Mouse (Mus musculus) T-helper 17 cell (primary cell): ENCODE results near the gene Grk2.

Experiments
- in situ Hi-C, 2 experiments: fragments of 300-600 bp; cut with MboI, MseI; formaldehyde crosslinking; loops; 1 replicate in 1 of 2; 2 replicates in 1 of 2; pipeline ENCODE4 v1.15.1; 2025; ENCODE audit warnings: high pct_unique_total_duplicates in 2 of 2

Grk2 gene

GRCm38 (mm10) chr19:4304251-4304821 lies 1.7 kb downstream of the Grk2 start:
- in situ Hi-C loops: no loop called here

- in situ Hi-C loops: no loop called here
These were observed 2.4 kb downstream of the Grk2 start for GRCm38 (mm10) chr19:4303640-4303995.

DNA sequence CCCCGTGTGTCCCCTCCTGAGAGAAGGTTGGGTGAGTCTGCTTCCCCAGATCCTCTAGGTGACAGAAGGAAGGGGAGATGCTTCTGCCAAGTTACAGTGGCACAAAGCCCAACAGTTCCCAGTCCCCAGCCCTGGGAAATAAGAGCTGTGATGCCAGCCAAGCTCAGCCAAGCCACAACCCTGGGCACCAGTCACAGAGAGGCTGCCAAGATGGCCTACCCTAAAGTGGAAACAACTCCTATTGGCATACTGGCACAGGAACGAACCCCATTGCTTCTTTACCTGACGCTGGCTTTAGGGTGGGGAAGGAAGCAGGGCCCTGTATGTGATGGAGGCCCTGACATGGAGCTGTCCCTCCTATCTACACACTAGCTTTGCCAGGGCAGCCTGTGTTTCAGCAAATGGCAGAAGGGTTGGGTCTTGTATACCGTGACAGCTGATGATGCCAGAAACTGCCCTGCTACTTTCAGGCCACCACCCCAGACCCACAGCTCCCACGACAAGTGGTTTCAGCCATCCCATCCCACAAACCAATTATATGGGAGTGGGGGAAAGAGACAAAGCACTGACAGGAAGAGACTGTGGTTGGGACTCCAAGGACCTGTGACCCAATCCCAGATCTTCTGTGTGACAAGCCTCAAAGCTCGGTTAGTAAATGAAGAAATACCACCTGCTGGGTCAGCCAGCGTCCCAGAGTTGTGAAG lies 2.9 kb downstream of the Grk2 start:
- in situ Hi-C loops: no loop called here

DNA sequence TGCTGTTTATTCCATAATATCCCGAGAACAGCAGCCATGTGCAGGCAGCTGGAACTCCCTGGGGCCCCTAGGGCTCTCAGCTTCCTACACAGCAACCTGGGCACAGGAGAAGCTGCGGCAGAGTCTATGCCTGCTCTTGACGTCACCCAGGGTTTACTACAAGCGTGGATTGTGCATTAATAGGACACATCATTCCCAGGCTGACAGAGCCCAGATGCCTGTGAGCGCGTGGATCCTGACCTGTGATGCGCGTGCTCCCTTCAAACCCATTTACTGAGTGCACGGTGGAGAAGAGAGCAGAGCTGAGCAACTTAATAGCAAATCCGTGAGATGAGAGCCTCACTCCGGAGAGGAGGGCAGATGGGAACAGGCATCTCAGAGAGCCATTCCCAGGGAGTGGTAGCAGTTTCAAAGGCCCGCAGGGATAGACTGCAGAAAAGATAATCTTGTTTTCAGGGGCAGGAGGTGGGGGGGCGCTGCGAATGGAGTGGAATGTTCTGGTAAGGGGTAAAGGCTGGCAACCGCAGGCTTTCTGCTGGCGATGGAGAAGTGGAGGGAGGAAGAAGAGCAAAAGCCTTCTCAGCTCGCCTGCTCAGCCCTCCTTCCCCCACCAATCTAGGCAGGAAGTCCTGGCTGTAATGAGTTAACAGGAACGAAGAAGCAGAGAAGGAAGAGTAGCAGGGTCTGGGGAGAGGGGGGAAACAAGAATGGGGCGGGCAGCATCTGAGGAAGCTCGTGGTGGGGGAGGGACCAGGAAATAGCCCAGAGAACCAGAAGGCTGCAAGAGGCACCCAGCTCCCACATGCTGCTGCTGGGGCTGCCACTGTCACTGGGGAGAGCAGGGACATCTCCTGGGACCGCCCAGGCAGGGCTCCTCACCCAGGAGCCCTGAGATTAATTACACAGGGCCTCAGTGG lies 4.0 kb downstream of the Grk2 start:
- in situ Hi-C loops: no loop called here

DNA sequence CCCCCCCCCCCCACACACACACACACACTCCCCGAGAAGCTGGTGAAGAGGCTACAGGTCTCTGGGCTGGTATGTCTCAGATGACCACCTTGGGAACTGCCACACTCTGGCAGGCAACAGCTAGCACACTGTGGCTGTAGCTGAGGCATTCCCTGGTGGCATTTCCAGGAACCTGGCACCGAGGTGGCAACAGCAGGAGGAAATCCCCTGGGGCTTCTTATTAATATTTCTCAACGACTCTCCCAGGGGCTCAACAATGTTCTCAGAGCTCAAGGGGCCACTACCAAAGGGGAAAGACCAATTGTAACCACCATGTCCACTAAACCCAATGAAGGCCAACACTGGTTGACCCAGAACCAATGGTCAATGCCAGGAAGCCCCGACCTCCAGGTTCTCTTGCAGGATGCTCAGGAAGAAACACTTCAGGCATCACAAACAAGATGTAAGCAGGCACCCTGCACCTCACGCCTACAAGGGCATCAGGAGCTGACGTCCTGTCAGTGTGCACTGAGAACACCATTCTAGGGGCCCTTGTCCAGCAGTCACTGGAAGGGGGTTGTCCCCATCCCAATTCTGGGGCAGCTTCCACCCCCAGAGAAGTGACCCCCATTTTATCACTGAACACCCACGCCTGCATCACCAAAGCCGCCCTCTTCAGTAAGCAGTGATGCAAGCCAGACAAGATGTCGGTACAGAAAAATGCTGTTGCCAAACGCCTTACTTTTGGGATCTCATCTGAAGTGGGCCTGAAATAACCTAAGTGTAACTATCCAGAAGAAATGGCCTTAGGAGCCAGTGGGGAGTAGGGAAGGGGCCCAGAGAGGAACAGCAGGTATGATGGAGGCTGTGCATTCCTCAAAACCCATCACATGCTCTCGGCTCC lies 4.9 kb downstream of the Grk2 start:
- in situ Hi-C loops: no loop called here

- in situ Hi-C loops: no loop called here
These were observed 5.7 kb downstream of the Grk2 start for GRCm38 (mm10) chr19:4300271-4300704.

DNA sequence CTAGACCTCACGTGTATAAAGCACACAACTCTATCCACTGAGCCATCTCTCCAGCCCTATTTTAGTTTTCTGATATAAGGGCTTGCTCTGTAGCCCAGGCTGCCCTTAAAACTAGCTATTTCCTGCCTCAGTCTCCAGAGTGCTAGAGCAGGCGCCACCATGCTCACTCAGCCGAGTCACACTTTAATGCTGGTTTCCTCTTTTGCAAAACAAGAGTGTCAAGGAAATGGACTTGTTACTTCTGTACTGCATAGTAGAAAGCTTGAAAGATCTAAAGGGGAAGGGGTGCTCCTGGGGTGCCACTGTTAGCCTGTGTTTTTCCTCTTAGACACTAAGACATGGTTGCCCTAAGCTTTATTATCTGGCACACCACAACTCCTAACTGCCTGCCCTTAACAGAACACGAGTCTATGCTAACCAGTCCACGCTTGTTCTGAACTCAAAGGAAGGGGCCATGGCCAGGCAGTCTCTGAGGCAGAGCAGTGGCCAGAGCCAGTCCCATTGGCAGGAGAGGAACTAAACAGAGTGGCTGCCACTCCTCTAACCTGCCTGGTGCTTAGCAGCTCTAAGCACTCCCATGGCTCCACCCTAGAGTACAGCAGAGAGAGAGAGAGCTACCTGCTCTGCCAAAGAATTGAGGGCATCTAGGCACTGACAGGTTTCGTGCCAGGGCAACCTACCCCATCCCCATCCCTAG lies 6.3 kb downstream of the Grk2 start:
- in situ Hi-C loops: no loop called here

GRCm38 (mm10) chr19:4299126-4299525 lies 6.9 kb downstream of the Grk2 start:
- in situ Hi-C loops: no loop called here

DNA sequence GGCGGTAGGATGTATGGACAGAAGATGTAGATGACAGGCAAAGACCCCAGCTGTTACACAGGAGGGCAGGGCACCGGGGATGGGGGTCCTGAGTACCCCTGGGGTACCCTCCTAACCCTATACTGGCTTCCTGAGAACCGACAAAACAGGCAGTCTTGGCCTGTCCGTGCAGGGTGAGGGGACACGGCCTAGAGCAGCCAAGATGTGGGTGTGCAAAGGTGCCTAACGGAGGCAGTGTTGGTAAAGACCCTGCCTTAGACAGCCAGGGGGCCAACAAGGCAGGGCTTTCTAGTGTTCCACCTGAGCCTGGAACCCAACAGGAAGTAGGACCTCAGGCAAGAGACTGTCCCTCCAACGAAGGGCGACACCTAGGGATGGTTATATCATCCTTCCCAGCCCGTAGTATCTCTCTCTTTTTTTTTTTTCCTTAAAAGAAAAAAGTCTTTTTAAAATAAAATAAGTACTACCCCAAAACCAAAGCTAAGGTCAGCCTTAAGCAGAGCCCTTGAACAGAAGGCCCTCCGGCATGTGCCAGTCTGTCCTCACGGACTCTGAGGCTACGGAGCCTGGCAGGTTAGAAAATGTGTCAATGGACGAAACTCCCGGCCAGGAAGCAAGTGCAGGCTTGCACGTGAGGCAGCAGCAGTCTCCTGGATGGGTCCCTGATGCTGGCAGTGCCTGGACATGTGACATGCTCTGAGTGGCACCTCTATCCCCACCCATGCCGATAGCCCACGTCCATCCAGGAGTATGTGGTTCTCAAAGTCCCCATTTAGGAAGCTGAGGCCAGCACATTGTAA lies 7.5 kb downstream of the Grk2 start:
- in situ Hi-C loops: no loop called here

DNA sequence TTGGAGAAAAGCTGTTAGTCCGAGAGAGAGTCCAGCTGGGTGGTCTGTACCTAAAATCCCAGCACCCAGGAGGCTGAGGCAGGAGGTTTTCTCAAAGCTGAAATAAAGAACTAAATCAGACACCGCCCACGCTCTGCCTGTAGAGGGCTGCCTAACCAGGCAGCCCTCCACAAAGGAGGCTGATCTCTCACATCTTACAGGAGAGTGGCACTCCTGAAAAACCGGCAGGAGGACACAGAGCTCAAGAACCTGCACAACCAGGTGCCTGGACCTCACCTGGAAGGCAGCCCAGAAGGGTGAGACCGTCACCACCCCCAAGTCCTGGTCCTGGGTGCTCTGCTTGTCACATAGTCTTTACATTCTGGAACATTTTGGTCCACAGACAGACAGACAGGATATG lies 8.2 kb downstream of the Grk2 start:
- in situ Hi-C loops: no loop called here

- in situ Hi-C loops: no loop called here
These were observed 9.4 kb downstream of the Grk2 start for GRCm38 (mm10) chr19:4296611-4297010.

DNA sequence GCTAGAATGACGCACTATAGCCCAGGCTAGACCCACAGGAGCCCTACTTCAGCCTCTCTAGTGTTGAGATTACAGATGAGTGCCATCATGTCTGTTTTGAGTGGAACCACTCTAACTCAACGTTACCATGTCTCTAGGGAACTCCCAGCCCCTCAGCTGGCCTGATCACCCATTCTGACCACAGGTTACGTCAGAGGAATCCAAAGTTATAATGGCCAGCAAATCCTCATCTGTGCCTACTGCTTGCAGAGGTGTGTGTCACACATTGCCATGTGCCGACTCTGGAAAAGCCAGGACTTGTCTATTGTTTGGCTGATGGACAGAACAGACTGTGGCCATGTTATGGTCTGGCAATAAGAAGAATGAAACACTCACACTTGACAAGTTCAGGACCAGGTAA lies 10.6 kb downstream of the Grk2 start:
- in situ Hi-C loops: no loop called here

GRCm38 (mm10) chr19:4294381-4295097 lies 11.5 kb downstream of the Grk2 start:
- in situ Hi-C loops: no loop called here

- in situ Hi-C loops: no loop called here
These were observed 14.9 kb downstream of the Grk2 start for GRCm38 (mm10) chr19:4291161-4291560.

- in situ Hi-C loops: no loop called here
These were observed 15.3 kb downstream of the Grk2 start for GRCm38 (mm10) chr19:4290749-4291148.

DNA sequence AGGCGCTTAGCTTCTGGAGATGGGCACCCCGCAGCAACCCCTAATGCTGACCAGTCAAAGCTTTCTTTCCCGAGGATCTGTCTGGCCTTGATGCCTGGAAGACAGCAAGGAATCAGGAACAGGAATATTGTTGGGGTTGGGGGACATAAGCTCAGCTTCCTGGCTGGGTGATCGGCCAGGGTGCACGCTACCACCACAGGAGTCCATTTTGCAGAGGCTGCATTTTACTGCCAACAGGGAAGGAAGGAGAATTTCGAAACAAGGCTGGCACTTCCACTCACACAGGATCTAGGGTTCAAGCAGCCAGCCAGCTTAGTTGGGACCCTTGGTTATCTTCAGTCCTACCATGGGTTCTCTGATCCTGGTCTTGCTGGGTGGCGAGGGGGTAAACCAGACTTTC lies 22.4 kb downstream of the Grk2 start:
- in situ Hi-C loops: no loop called here

DNA sequence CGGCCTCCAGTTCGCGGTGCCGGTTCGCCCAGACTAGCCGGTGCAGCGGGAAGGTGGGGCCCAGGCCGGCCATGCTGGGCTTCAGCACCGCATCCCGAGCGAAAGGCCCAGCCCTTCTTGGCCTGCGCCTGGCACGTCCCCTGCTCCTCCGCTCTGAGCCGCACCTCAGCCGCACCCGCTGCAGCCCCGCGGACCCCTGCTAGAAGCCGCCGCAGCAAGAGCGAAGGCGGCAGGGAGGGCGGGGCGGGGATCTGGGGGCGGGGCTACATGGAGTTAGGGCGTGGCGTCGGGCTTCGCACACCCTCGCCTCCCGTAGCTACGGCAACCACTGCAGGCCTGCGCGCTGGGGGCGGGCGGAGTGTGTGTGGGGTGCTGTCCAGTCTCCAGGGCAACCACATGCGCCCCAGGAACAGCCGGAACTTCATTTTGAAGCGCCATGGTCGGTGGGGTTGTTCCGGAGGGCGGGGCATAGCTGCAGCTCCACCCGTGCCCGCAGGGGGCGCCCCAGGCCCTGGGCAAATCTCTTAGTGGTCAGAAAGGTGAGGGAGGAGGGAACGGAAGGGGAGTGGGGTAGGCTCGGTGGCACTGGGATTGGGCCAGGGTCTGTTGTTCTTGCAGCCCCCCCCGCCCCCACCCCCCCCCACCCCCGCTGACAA lies 23.0 kb downstream of the Grk2 start, which contains the start of gene Ankrd13d:
TSS of gene Ankrd13d (minus strand) at position 240 of the 656 bp plus-strand sequence.
- in situ Hi-C loops: no loop called here

DNA sequence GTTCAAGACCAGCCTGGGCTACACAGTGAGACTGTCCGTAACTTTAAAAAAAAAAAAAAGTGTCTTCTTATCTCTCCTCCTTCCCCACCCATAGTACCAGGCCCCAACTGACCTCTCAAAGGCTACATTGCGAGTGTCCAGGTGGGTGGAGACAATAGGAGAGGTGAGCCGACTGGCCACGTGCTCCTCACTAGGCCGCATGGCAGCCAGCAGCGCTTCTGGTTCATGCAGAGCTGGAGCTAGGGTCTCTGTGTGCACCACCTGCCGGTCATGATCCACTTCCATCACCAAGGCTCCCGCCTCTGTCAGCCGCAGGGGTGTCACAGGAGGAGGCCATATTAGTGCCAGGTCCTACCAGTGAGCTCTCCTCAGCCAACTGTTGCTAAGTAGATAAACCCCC lies 25.6 kb downstream of the Grk2 start:
- in situ Hi-C loops: no loop called here

DNA sequence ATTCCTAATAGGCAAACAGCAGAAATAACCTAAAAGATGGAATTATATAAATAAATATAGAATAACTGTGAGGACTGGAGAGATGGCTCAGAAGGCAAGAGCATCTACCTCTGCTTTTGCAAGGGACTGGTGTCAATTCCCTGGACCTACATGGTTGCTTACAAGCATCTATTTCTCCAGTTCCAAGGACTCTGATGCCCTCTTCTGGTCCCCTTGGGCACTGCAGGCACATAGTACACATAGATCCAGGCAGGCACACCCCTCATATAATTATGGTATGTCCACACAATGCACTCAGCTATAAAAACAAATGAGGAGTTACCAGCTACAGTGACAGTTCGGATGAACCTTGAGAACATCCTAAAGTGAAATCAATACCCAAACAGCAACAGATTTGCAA lies 26.5 kb downstream of the Grk2 start:
- in situ Hi-C loops: no loop called here
